Mouse (Mus musculus) kidney, adult 2 months (tissue): ENCODE data around the gene Abcc4.

Experiments used
- CTCF ChIP-seq: fragments of 200-500 bp; conservative IDR thresholded peaks from 2 replicates; pipeline ENCODE4 v1.5.1; 2011; ENCODE audit warnings: low read depth, mild to moderate bottlenecking, control low read depth, low read length, moderate library complexity, mixed read lengths; ENCODE audit not compliant: insufficient read depth, insufficient read length
- POLR2A ChIP-seq: fragments of 200-500 bp; IDR thresholded peaks from one replicate; pipeline ENCODE4 v1.6.1; 2011; ENCODE audit warnings: low read depth, low read length, control low read depth

DNA sequence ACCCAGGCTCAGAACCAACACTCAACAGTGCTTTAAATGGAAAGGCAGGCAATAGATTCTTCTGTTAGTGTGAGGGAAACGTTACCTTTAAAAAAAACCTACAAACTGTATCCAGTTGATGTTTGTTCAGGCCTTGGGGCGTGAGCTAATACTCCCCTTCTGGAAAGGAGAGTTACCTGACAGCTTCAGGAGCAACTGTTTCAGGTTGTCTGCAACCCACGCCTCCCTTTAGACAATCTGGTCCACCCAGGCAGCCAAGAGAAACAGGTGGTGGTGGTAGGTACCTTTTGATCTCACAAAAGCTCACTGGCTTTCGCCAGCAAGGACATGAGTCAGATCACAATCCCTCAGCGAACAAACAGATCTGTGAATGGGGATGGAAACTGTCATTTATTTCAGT, 223.7 kb downstream of the Abcc4 start:
- TF ChIP-seq POLR2A (no peak), CTCF (no peak)
